8 mouse cellular contexts compared by ENCODE assay signal in the genomic region with DNA sequence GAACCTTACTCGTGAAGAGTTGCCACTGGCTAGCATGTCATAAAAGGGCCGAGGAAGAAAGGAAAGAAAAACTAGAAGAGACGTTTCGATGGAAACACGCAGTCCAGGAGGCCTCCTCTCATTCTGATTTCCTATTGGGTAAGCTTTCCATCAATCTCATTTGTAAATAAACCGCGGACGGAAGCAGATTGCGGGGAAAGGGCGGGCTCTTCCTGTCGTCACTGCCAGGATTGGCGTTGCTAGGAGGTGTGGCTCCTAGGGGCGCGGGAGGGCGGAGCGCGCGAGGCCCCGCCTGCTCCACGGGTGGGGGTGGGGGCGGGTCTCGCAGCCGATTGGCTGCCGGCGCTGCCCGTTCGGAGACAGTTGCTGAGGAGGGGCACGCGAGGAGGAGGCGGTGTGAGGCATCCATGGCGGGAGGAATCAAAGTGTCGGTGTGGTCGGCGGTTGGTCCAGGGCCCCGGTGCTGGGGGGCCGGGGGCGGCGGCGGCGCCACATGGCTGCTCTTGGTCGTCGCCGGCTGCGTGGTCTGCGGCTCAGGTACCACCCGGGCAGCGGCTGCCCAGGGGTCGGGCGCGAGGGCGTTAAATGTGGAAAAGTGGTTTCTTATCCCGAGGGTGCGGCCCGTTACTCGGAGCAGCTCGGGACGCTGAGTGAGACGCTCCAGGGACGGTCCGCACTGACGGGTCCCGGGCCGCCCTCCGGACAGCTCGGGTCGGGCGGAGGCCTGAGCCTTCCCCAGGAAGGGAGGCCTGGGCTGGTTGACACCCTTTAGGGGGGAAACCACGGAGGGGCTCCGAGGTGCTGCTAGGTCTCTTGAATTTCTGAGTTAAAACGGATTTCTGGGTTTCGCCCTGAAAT. TPM values are rescaled to one million over a fixed set of nuclear protein-coding genes. Genes with fewer than 3 reads are reported as not detected.
DNase-seq lines count a peak whose midpoint lies in the region; ATAC-seq and TF ChIP-seq lines count a peak whose summit lies in the region.

No protein-coding gene starts in this region.

- TF ChIP-seq POLR2A in bone marrow macrophage, adult 2 months (IDR thresholded peaks at IDR 0.05; ENCODE audit: borderline replicate concordance, low read depth, low read length): no peak
- TF ChIP-seq POLR2A in embryonic fibroblast, embryonic 13.5 days (IDR thresholded peaks at IDR 0.05; ENCODE audit: low read depth, low read length): peak; percentile 58

- no peaks in the 10 kb centered on the region for H3K9me3 ChIP-seq in heart, embryonic 10.5 days
- no peaks in the 10 kb centered on the region for H3K9me3 ChIP-seq in kidney, embryonic 15.5 days (replicated peaks)

- peak; percentile 97 for ATAC-seq in kidney, embryonic 15.5 days (replicated peaks; ENCODE audit: low FRiP score)
- peak; percentile 83 for ATAC-seq in monocyte, adult 5-6 weeks (replicated peaks; ENCODE audit: insufficient number of reproducible peaks, low FRiP score, low TSS enrichment, poor library complexity, severe bottlenecking)

- peak overlapping the region; percentile 93 for H3K4me2 ChIP-seq in kidney, embryonic 15.5 days

- H3K4me3 ChIP-seq in bone marrow macrophage, adult 2 months (ENCODE audit: insufficient read depth, low read length): peak overlapping the region; percentile 89
- peak overlapping the region; percentile 87 for H3K4me3 ChIP-seq in embryonic fibroblast, embryonic 13.5 days (ENCODE audit: insufficient read depth, low read length)
- H3K4me3 ChIP-seq in heart, embryonic 10.5 days: peak overlapping the region; percentile 73
- peak overlapping the region; percentile 87 for H3K4me3 ChIP-seq in kidney, embryonic 15.5 days (replicated peaks)

- DNase-seq in A20 (ENCODE audit: low read depth, low spot score): peak; percentile 99
- peak; percentile 99 for DNase-seq in heart, embryonic 10.5 days (ENCODE audit: low spot score)
- peak; percentile 98 for DNase-seq in liver
- peak; percentile 92 to 93 for DNase-seq in spleen, postnatal 4 days (ENCODE audit: low spot score in 2 of 2)

- peak overlapping the region; percentile 73 for H3K9ac ChIP-seq in kidney, embryonic 15.5 days

- peaks cover 2% of the 10 kb centered on the region; the same call in 1 of the 2 replicates for H3K4me1 ChIP-seq in bone marrow macrophage, adult 2 months (ENCODE audit: control insufficient read depth, insufficient read depth, low read length)
- no peaks in the 10 kb centered on the region for H3K4me1 ChIP-seq in embryonic fibroblast, embryonic 13.5 days (ENCODE audit: control insufficient read depth, insufficient read depth, low read length)
- peaks cover 6% of the 10 kb centered on the region; the same call in 1 of the 2 replicates for H3K4me1 ChIP-seq in heart, embryonic 10.5 days
- H3K4me1 ChIP-seq in kidney, embryonic 15.5 days: peaks cover 23% of the 10 kb centered on the region

- no peak for TF ChIP-seq CTCF in bone marrow macrophage, adult 2 months (IDR thresholded peaks at IDR 0.05; ENCODE audit: low read depth, low read length)
- no peak for TF ChIP-seq CTCF in embryonic fibroblast, embryonic 13.5 days (IDR thresholded peaks at IDR 0.05; ENCODE audit: borderline replicate concordance, insufficient read depth, low read length)

- no peaks in the 10 kb centered on the region for H3K36me3 ChIP-seq in heart, embryonic 10.5 days
- no peaks in the 10 kb centered on the region for H3K36me3 ChIP-seq in kidney, embryonic 15.5 days

- under 1% methylated on average over 71 of the region's 71 CpGs for WGBS in heart, embryonic 10.5 days
- WGBS in kidney, embryonic 15.5 days: under 1% methylated on average over 71 of the region's 71 CpGs

- H3K27me3 ChIP-seq in heart, embryonic 10.5 days (ENCODE audit: insufficient read depth, poor library complexity, severe bottlenecking): no peaks in the 10 kb centered on the region
- no peaks in the 10 kb centered on the region for H3K27me3 ChIP-seq in kidney, embryonic 15.5 days

- H3K27ac ChIP-seq in bone marrow macrophage, adult 2 months (ENCODE audit: insufficient read depth, low read depth, low read length): peak overlapping the region; percentile 62
- peak overlapping the region; percentile 74 for H3K27ac ChIP-seq in embryonic fibroblast, embryonic 13.5 days (ENCODE audit: insufficient read depth, low read length)
- H3K27ac ChIP-seq in heart, embryonic 10.5 days: peak overlapping the region; percentile 85
- peak overlapping the region; percentile 77 for H3K27ac ChIP-seq in kidney, embryonic 15.5 days

RNA-seq across cellular contexts. Expression of gene Nab2, which starts 8.6 kb away (rescaled TPM):
- polyA plus RNA-seq in bone marrow macrophage, adult 2 months (2012; ENCODE audit: insufficient read depth, insufficient read length, missing spikeins): 21.4 and 25.4 TPM in 2 replicates
- 69.7 and 77.8 TPM in 2 replicates for polyA plus RNA-seq in embryonic fibroblast, embryonic 13.5 days (2011; ENCODE audit: insufficient read length, low read depth, missing spikeins)
- 11.4 and 12.6 TPM in 2 replicates for polyA plus RNA-seq in heart, embryonic 10.5 days (2016; fragmentation: Nextera tagmentation; extraction: Ambion mirVana)
- 27.1 and 30.8 TPM in 2 replicates for polyA plus RNA-seq in kidney, embryonic 15.5 days (2015; fragmentation: Nextera tagmentation; extraction: Ambion mirVana)
- total RNA-seq in monocyte, adult 5-6 weeks (2017): 12.6 to 35.9 TPM (median 17.8 TPM) in 3 replicates

RNA-seq across cellular contexts. Expression of gene Nemp1, which starts 10.2 kb away (rescaled TPM):
- polyA plus RNA-seq in bone marrow macrophage, adult 2 months (2012; ENCODE audit: insufficient read depth, insufficient read length, missing spikeins): 11.0 and 13.5 TPM in 2 replicates
- 8.5 and 10.6 TPM in 2 replicates for polyA plus RNA-seq in embryonic fibroblast, embryonic 13.5 days (2011; ENCODE audit: insufficient read length, low read depth, missing spikeins)
- polyA plus RNA-seq in heart, embryonic 10.5 days (2016; fragmentation: Nextera tagmentation; extraction: Ambion mirVana): 7.7 and 8.8 TPM in 2 replicates
- polyA plus RNA-seq in kidney, embryonic 15.5 days (2015; fragmentation: Nextera tagmentation; extraction: Ambion mirVana): 10.9 TPM in 2 replicates
- total RNA-seq in monocyte, adult 5-6 weeks (2017): 16.1 to 28.4 TPM (median 17.2 TPM) in 3 replicates

RNA-seq across cellular contexts. Expression of gene Myo1a, which starts 28.1 kb away (rescaled TPM):
- polyA plus RNA-seq in bone marrow macrophage, adult 2 months (2012; ENCODE audit: insufficient read depth, insufficient read length, missing spikeins): 0.31 TPM in 1 of 2 replicates, not detected in the other
- polyA plus RNA-seq in embryonic fibroblast, embryonic 13.5 days (2011; ENCODE audit: insufficient read length, low read depth, missing spikeins): 0.51 TPM in 1 of 2 replicates, not detected in the other
- 0.42 and 0.45 TPM in 2 replicates for polyA plus RNA-seq in heart, embryonic 10.5 days (2016; fragmentation: Nextera tagmentation; extraction: Ambion mirVana)
- polyA plus RNA-seq in kidney, embryonic 15.5 days (2015; fragmentation: Nextera tagmentation; extraction: Ambion mirVana): 0.65 and 0.81 TPM in 2 replicates
- total RNA-seq in monocyte, adult 5-6 weeks (2017): 1.6 TPM in 1 of 3 replicates, not detected in the others

RNA-seq across cellular contexts. Expression of gene Stat6, which starts 34.1 kb away (rescaled TPM):
- polyA plus RNA-seq in bone marrow macrophage, adult 2 months (2012; ENCODE audit: insufficient read depth, insufficient read length, missing spikeins): 128 and 144 TPM in 2 replicates
- polyA plus RNA-seq in embryonic fibroblast, embryonic 13.5 days (2011; ENCODE audit: insufficient read length, low read depth, missing spikeins): 55.1 and 55.8 TPM in 2 replicates
- polyA plus RNA-seq in heart, embryonic 10.5 days (2016; fragmentation: Nextera tagmentation; extraction: Ambion mirVana): 22.5 and 28.1 TPM in 2 replicates
- 26.5 and 27.2 TPM in 2 replicates for polyA plus RNA-seq in kidney, embryonic 15.5 days (2015; fragmentation: Nextera tagmentation; extraction: Ambion mirVana)
- total RNA-seq in monocyte, adult 5-6 weeks (2017): 171 to 211 TPM (median 204 TPM) in 3 replicates

RNA-seq across cellular contexts. Expression of gene Tac2, which starts 47.4 kb away (rescaled TPM):
- not detected in 2 replicates for polyA plus RNA-seq in bone marrow macrophage, adult 2 months (2012; ENCODE audit: insufficient read depth, insufficient read length, missing spikeins)
- polyA plus RNA-seq in embryonic fibroblast, embryonic 13.5 days (2011; ENCODE audit: insufficient read length, low read depth, missing spikeins): not detected in 2 replicates
- polyA plus RNA-seq in heart, embryonic 10.5 days (2016; fragmentation: Nextera tagmentation; extraction: Ambion mirVana): 8.9 and 24.6 TPM in 2 replicates
- 2.2 and 2.3 TPM in 2 replicates for polyA plus RNA-seq in kidney, embryonic 15.5 days (2015; fragmentation: Nextera tagmentation; extraction: Ambion mirVana)
- total RNA-seq in monocyte, adult 5-6 weeks (2017): not detected in 3 replicates

Comparison
In these comparisons a context has a peak if more than half of its experiments do, and no peak if none do; other contexts are left out.
1. Peak in every context shown above with its lines: DNase-seq, ATAC-seq, H3K4me3 ChIP-seq and H3K27ac ChIP-seq.